Mouse (Mus musculus): ENCODE data around the gene Nlrp4c. TPM values are rescaled to one million over a fixed set of nuclear protein-coding genes. Genes with fewer than 3 reads are reported as not detected.

The Nlrp4c gene
- polyA plus RNA-seq, 1 experiment from 2014 or later = not detected

- peaks cover 22% of the 10 kb centered on the region for H3K4me1 ChIP-seq (ENCODE audit: control insufficient read depth, insufficient read depth, low read length)
- no peak overlapping the region; the same call in 1 of the 2 replicates for H3K27ac ChIP-seq (ENCODE audit: low read depth, low read length)
- peak overlapping the region; percentile 83; the same call in 1 of the 2 replicates for H3K4me2 ChIP-seq (replicated peaks; ENCODE audit: low read depth, low read length)
- no peaks in the 10 kb centered on the region for H3K27me3 ChIP-seq (ENCODE audit: control insufficient read depth, insufficient read depth, low read length)
- H3K9ac ChIP-seq (ENCODE audit: low read depth, low read length) = peak overlapping the region; percentile 92; the same call in 1 of the 2 replicates
- peak overlapping the region; percentile 84 for H3K4me3 ChIP-seq (ENCODE audit: low read length)
- 53% methylated on average over 5 of the region's 5 CpGs for WGBS
- H3K9me3 ChIP-seq (ENCODE audit: control insufficient read depth, low read length) = no peaks in the 10 kb centered on the region
- ATAC-seq (ENCODE audit: low FRiP score, low TSS enrichment) = no peak
- H3K36me3 ChIP-seq (ENCODE audit: control insufficient read depth, insufficient read depth, low read length) = no peaks in the 10 kb centered on the region
These were observed 109.2 kb downstream of the Nlrp4c start for GRCm38 (mm10) chr7:6154164-6154563.

Other genes with a start within 250 kb of the Nlrp4c start
- not detected in 2 replicates for gene Vmn1r63, start 239.7 kb upstream of the Nlrp4c start, polyA plus RNA-seq (2014; fragmentation: Nextera tagmentation; extraction: Ambion mirVana)
- not detected in 2 replicates for gene Vmn1r64, start 160.6 kb upstream of the Nlrp4c start, polyA plus RNA-seq (2014; fragmentation: Nextera tagmentation; extraction: Ambion mirVana)
- gene Vmn1r65, start 34.2 kb upstream of the Nlrp4c start, polyA plus RNA-seq (2014; fragmentation: Nextera tagmentation; extraction: Ambion mirVana) = not detected in 2 replicates
- gene Zfp787, start 110.8 kb downstream of the Nlrp4c start, polyA plus RNA-seq (2014; fragmentation: Nextera tagmentation; extraction: Ambion mirVana) = 15.3 and 20.9 TPM in 2 replicates
- gene Zfp444, start 127.1 kb downstream of the Nlrp4c start, polyA plus RNA-seq (2014; fragmentation: Nextera tagmentation; extraction: Ambion mirVana) = 59.7 and 70.8 TPM in 2 replicates
- not detected in 2 replicates for gene Galp, start 151.9 kb downstream of the Nlrp4c start, polyA plus RNA-seq (2014; fragmentation: Nextera tagmentation; extraction: Ambion mirVana)
- gene Zscan5b, start 177.1 kb downstream of the Nlrp4c start, polyA plus RNA-seq (2014; fragmentation: Nextera tagmentation; extraction: Ambion mirVana) = not detected in 2 replicates
- gene Epp13, start 207.5 kb downstream of the Nlrp4c start, polyA plus RNA-seq (2014; fragmentation: Nextera tagmentation; extraction: Ambion mirVana) = not detected in 2 replicates
- gene Zfp667, start 241.4 kb downstream of the Nlrp4c start, polyA plus RNA-seq (2014; fragmentation: Nextera tagmentation; extraction: Ambion mirVana) = 4.4 and 4.8 TPM in 2 replicates

Data from kidney, embryonic 14.5 days (tissue).